Mouse (Mus musculus) lung, postnatal 4 days (tissue): ENCODE results near the gene H2-T24.
A peak's percentile ranks its signal among the peaks of the same experiment; 100 is the strongest.
"Not testable (repeated sequence)": the region's sequence is repeated elsewhere in the genome, so short reads cannot be mapped to it uniquely, and the experiment has no call there.

Experiments
- DNase-seq, 2 experiments: peaks; one replicate each; pipeline ENCODE4 v3.0.0; 2021

H2-T24 gene

GRCm38 (mm10) chr17:36020191-36021073 lies at the start of gene H2-T24:
Gene H2-T24, minus strand, starts transcription at chr17:36020560.
- peak; percentile 84 to 88 for DNase-seq

- DNase-seq = peak; percentile 66 to 88
Measured at GRCm38 (mm10) chr17:36060829-36061228, 40.5 kb upstream of the H2-T24 start.

- not testable (repeated sequence) for DNase-seq
Measured at GRCm38 (mm10) chr17:36058362-36058761, 38.0 kb upstream of the H2-T24 start, which contains the start of gene Gm11127. Gene Gm11127, minus strand, starts transcription at chr17:36058371.

DNA sequence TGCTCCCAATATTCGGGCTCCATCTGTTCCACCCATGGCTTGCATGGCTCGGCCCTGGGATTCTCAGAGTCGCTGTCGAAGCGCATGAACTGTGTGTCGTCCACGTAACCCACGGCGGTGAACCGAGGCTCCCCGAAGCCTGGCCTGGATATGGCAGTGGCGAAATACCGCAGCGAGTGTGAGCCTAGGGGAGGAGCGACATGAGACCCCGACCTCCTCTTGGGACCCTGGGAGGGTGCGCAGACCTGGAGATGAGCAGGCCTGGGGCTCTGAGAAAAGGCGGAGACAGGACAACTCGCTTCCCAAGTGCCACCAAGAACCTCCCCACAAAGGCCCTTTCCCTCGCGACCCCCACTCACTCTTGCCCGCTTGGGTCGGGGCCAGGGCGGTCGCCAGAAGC lies 37.6 kb upstream of the H2-T24 start:
- DNase-seq = not testable (repeated sequence)

GRCm38 (mm10) chr17:36043286-36043685 lies 22.9 kb upstream of the H2-T24 start:
- DNase-seq = no peak

DNA sequence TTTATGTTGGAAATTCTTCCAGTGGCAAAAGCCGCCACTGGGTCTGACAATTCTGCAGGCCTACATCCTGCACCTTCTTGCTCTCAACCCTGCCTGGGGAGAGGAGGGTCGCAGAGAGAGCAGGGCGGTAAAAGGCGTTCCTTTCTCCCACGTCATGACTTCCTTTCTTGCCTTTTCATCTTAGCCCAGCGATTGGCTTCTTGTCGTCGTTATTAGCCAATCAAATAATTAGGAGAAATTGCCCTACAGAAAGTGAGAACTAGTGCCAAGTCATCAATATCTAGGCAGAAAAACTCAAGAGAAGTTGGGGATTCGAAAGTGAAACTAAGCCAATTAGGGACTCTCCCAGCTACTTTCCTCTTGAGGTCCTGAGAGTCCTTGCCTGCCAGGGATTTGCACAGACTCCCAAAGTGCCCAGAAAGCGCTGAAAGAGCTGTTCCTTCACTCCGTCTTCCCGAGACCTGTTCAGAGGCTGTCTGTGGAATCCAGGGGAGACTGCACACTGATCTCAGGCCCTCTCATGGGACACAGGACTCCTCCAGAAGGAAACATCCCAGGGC lies 22.3 kb upstream of the H2-T24 start, which contains the start of the genes H2-T22 and Gm6034:
H2-T22 (minus strand) TSS at position 138 of the 560 bp plus-strand sequence.
Gm6034 (plus strand) TSS at position 352 of the 560 bp plus-strand sequence.
- peak; percentile 81 for DNase-seq

- DNase-seq = peak; percentile 36 to 41
Measured at GRCm38 (mm10) chr17:36042055-36042454, 21.7 kb upstream of the H2-T24 start.

DNA sequence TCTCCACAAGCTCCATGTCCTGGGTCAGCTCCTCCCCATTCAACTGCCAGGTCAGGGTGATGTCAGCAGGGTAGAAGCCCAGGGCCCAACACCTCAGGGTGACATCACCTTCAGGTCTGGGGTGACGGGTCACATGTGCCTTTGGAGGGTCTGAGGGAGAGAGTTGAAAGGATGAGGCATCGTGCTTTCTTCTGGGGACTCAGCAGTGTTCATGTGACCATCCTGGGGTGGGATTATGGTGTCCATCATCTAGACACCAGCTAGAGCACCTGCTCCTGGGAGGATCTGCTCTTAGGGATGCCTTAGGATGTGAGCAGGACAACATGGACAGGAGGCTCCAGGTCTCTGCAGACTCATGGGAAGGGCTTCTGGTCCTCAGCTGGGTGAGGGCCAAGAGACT lies 20.2 kb upstream of the H2-T24 start:
- DNase-seq = not testable (repeated sequence)

DNA sequence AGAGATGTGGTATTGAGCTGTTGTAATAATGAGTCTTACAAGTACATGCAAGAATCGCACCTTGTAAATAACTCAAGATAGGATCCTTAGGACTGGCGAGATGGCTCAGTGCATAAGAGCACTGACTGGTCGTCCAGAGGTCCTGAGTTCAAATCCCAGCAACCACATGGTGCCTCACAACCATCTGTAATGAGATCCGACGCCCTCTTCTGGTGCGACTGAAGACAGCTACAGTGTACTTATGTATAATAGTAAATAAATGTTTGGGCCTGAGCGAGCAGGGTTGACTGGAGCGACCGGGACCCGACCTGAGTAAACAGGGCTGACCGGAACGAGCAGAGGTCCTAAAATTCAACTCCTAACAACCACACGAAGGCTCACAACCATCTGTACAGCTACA lies 15.8 kb upstream of the H2-T24 start:
- not testable (repeated sequence) for DNase-seq

DNA sequence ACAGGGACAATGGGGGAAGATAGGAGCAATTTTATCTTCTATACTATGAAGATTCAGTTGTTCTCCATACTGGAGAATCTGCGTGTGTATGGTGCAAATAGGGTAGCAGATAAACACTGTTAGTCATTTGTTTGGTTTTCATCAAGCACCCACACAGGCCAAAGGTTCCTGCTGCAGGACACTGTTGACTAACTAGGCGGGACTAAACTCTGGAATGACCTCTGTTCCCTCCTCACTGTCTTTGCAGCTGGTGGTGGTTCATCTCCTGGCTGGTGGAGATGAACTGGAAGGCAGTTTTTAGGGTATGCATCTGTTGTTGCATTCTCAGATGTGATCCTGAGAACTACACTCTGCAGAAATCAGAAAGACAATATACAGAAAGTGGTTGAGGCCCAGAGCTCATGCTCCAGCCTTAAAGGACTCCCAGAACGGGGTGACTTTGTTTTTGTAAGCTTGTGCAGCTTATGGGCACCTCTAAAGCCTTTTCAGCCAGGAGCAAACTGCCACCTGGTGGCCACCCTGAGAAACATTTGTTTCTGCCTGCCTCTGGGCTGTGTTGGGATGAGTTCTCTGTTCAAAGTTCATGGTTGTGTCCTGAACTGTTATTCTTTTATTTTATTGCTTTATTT lies 14.8 kb upstream of the H2-T24 start:
- peak; percentile 63 to 74 for DNase-seq

DNA sequence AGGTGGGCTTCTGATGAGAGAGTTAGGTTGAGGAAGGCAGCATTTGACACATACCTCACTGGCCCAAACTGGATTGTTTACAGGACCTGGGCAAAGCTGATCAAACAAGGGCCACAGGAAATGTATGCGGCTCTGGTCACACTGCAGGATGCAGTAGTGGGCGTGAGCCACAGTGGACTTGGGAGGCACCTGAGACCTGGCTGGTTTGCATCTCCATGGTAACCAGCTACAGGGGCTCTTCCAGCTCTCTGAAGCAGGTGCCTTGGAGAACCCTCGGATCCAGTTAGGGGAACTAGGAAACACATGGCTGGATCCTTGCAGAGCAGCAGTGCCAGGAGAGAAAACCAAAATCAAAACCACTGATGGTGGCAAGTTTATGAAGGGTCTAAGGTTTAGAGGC lies 14.2 kb upstream of the H2-T24 start:
- DNase-seq = not testable (repeated sequence)

GRCm38 (mm10) chr17:36032351-36032875 lies 12.1 kb upstream of the H2-T24 start, which contains the start of gene H2-T23:
Gene H2-T23, minus strand, starts transcription at chr17:36032855.
- peak; percentile 61 to 66 for DNase-seq

GRCm38 (mm10) chr17:36031583-36032331 lies 11.4 kb upstream of the H2-T24 start:
- DNase-seq = peak; percentile 49 to 65

DNA sequence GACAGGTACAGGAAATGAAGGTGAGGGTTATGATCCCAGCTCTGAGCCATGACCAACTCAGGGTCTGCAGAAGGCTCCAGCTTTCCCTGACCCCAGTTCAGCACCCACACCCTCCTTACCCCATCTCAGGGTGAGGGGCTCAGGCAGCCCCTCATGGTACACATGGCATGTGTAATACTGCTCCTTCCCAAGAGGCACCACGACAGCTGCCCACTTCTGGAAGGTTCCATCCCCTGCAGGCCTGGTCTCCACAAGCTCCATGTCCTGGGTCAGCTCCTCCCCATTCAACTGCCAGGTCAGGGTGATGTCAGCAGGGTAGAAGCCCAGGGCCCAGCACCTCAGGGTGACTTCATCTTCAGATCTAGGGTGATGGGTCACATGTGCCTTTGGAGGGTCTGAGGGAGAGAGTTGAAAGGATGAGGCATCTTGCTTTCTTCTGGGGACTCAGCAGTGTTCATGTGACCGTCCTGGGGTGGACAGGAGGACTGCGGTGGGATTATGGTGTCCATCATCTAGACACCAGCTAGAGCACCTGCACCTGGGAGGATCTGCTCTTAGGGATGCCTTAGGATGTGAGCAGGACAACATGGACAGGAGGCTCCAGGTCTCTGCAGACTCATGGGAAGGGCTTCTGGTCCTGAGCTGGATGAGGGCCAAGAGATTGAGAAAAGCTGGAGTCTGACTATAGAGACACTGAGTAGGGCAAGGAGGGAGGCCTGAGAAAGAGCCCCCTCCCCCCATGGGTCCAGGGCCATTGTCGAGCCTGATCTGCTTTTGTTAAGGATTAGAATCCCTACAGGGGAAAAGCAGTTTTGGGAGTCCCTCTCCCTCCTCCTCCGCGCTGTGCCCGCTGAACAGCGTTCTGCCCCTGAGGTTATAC lies 10.6 kb upstream of the H2-T24 start:
- not testable (repeated sequence) for DNase-seq

GRCm38 (mm10) chr17:36030046-36030702 lies 9.8 kb upstream of the H2-T24 start:
- DNase-seq = not testable (repeated sequence)

GRCm38 (mm10) chr17:36028879-36029619 lies 8.7 kb upstream of the H2-T24 start:
- no peak for DNase-seq

DNA sequence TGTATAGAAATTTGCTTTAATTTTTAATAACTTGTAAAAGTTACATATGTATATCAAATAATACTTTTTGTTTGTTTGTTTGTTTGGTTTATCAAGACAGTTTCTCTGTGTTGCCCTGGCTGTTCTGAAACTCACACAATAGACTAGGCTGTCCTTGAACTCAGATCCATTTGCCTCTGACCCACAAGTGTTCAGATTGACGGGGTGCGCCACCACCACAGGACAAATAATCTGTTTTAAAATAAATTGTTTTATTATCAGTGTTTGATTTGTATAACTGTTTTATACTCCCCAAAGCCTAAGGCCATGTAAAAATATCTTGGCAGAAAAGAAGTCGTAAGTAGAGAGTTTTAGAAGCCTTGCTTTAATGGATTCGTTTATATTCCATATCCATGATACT lies 7.3 kb upstream of the H2-T24 start:
- DNase-seq = no peak

DNA sequence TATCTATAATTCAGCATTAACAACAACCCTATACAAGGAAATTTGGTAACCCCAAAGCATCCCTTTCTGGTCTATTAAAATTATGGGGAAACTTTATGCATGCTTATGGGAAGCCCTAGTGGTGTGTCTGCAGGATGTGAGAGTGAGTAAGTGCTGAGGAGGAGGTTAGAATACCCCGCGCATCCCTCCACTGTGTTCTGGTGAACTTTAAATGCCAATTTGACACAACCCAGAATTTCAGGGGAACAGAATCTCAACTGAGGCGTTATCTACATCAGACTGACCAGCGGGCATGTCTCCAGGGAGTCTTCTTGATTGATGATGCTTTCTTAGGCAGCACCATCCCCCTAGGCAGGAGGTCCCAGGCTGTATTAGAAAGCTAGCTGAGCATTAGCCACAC lies 5.5 kb upstream of the H2-T24 start:
- DNase-seq = no peak

DNA sequence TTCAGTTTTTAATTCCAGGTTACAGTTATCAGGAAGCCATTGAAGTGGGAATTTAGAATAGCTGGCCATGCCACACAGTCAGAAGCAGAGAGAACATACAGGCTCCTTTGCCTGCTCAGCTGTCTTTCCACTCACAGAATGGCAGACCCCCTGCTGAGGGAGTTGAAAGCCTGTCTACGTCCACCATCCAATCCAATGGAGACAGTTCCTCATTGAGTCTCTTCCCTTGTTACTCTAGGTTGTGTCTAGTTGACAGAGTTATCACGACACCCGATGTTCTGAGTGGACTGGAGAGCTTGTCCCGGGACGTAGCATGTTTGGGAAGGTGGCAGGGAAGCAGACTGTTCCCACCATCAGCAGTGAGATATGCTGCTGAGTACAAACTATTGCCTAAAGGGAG lies 4.8 kb upstream of the H2-T24 start:
- no peak for DNase-seq
